Mouse (Mus musculus) liver, postnatal 0 days (tissue): Measurements from ENCODE around the gene Svep1.

Experiments
- CTCF ChIP-seq: sonication (generic); IDR thresholded peaks from 2 replicates; pipeline ENCODE4 v1.5.1; 2016; ENCODE audit warnings: antibody characterized with exemption, low read depth
- EP300 ChIP-seq: IDR thresholded peaks from 2 replicates; pipeline ENCODE4 v1.6.1; 2016; ENCODE audit warnings: antibody characterized with exemption, low read depth, mild to moderate bottlenecking

DNA sequence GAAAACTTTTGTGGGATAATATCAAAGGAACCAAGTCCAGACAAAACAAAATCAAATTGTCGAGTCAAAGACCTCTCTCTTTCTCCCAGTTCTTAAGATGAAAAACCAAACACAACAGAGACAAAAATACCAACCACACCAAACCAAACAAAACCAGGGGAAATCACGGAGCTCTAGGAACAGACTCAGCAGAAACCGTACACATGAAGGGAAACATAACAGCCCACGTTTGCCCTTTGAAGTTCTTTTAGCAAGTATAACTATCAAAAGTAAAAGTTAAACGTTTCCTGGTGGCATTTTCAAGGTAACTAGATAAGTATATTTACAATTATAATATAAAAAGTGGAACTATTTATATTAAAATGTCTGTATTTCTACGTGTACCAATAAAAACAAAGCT lies 29.2 kb upstream of the Svep1 start:
- no peak for TF ChIP-seq CTCF
- no peak for TF ChIP-seq EP300
